Mouse (Mus musculus) liver, adult 2 months (tissue): ENCODE results near the gene Olfr1039. TPM values are rescaled to one million over a fixed set of nuclear protein-coding genes. Genes with fewer than 3 reads are reported as not detected.
"Not testable (repeated sequence)": the region's sequence is repeated elsewhere in the genome, so short reads cannot be mapped to it uniquely, and the experiment has no call there.

Experiments used
- DNase-seq: peaks from one replicate; pipeline ENCODE4 v3.0.0-alpha.2; 2011; ENCODE audit warnings: low read depth, low spot score; ENCODE audit errors: extremely low read depth
- H3K27ac ChIP-seq: fragments of 200-500 bp; replicated peaks from 2 replicates; pipeline ENCODE4 v1.5.1; 2012; ENCODE audit warnings: low read depth, mild to moderate bottlenecking, control low read depth, inconsistent platforms, low read length; ENCODE audit not compliant: insufficient read depth
- H3K27me3 ChIP-seq: fragments of 200-500 bp; 2 replicates; pipeline ENCODE4 v1.6.1; 2012; ENCODE audit warnings: mild to moderate bottlenecking, moderate library complexity, low read length, inconsistent platforms; ENCODE audit not compliant: control insufficient read depth, insufficient read depth
- H3K36me3 ChIP-seq: fragments of 200-500 bp; 2 replicates; pipeline ENCODE4 v1.6.1; 2012; ENCODE audit warnings: low read length, inconsistent platforms; ENCODE audit not compliant: control insufficient read depth, insufficient read depth
- H3K4me1 ChIP-seq: fragments of 200-500 bp; 2 replicates; pipeline ENCODE4 v1.6.1; 2011; ENCODE audit warnings: low read length; ENCODE audit not compliant: control insufficient read depth, insufficient read depth
- H3K4me3 ChIP-seq: fragments of 200-500 bp; 2 replicates; pipeline ENCODE4 v1.5.1; 2011; ENCODE audit warnings: low read depth, mild to moderate bottlenecking, control low read depth, low read length, moderate library complexity; ENCODE audit not compliant: insufficient read depth
- H3K79me2 ChIP-seq: fragments of 200-500 bp; 2 replicates; pipeline ENCODE4 v1.6.1; 2012; ENCODE audit warnings: inconsistent platforms, mild to moderate bottlenecking, low read length, moderate library complexity; ENCODE audit not compliant: control insufficient read depth, insufficient read depth
- H3K9ac ChIP-seq: fragments of 200-500 bp; 2 replicates; pipeline ENCODE4 v1.6.1; 2012; ENCODE audit warnings: low read depth, mild to moderate bottlenecking, control low read depth, inconsistent platforms, low read length
- CTCF ChIP-seq: fragments of 200-500 bp; IDR thresholded peaks from 2 replicates; pipeline ENCODE4 v1.5.1; 2011; ENCODE audit warnings: low read depth, low read length, control low read depth
- POLR2A ChIP-seq: fragments of 200-500 bp; IDR thresholded peaks from 2 replicates; pipeline ENCODE4 v1.6.1; 2011; ENCODE audit warnings: low read length, control low read depth; ENCODE audit not compliant: insufficient read depth; ENCODE audit errors: extremely low read depth
- WGBS: fragments of 180-500 bp; shearing (Covaris S2); methylation state at CpG from one replicate; pipeline ENCODE4 v1.1.7; 2018; 5-methylcytosine and 5-hydroxymethylcytosine counted together
- polyA plus RNA-seq: library from polyadenylated mRNA; depleted of rRNA; stranded (reverse); fragments of >200 nt; gene quantifications from 2 replicates; pipeline ENCODE4 v1.2.3, GENCODE M21; 2012; rRNA removed
- total RNA-seq: library from RNA; depleted of rRNA; stranded (reverse); fragments of >200 nt; gene quantifications from 2 replicates; pipeline ENCODE4 v1.2.3, GENCODE M21; 2014; rRNA removed

Gene Olfr1039
- not detected in 2 replicates for total RNA-seq
- polyA plus RNA-seq = not detected in 2 replicates

- Histone ChIP-seq H3K27me3 (no peaks in the 10 kb centered on the region), H3K36me3 (no peaks in the 10 kb centered on the region), H3K4me1 (no peaks in the 10 kb centered on the region), H3K4me3 (no peak within 1 kb of the TSS), H3K9ac (no peak within 1 kb of the TSS), H3K79me2 (no peaks in the 10 kb centered on the region), H3K27ac (no peak within 1 kb of the TSS)
- DNase-seq = no peak
- 96% methylated on average over 1 of the region's 1 CpGs for WGBS
- TF ChIP-seq CTCF (no peak), POLR2A (no peak)
Measured at GRCm38 (mm10) chr2:86135828-86136227, at the start of gene Olfr1039. Gene Olfr1039 (minus strand): TSS chr2:86135928.

GRCm38 (mm10) chr2:86179950-86180349, 44.2 kb upstream of the Olfr1039 start:
- Histone ChIP-seq H3K4me1 (no peaks in the 10 kb centered on the region), H3K36me3 (no peaks in the 10 kb centered on the region), H3K79me2 (no peaks in the 10 kb centered on the region), H3K9ac (no peak overlapping the region), H3K27me3 (no peaks in the 10 kb centered on the region), H3K27ac (no peak overlapping the region), H3K4me3 (no peak overlapping the region)
- WGBS = 78% methylated on average over 3 of the region's 3 CpGs
- no peak for DNase-seq
- no peak for TF ChIP-seq CTCF
- no peak for TF ChIP-seq POLR2A

DNA sequence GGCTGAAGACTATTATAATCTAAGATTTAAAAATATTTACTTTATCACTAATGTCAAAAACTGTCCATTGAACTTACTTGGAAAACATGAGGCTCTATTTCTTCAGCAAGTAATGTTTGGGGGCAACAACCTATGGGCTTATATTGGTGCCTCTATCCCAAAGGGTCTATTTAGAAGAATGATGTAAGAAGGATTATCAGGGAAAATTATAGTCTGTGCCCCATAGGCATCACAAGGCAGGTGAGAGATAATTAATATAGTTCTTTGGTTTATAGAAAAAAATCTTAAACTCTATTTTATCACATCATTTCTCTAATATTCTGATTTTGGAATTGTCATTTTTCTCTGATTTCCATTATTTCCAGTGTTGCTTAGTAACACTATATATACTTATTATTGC, 42.0 kb upstream of the Olfr1039 start, which contains the start of gene Olfr1044:
Gene Olfr1044 (minus strand): TSS at position 101 of the 400 bp plus-strand sequence.
- no peaks in the 10 kb centered on the region for H3K36me3 ChIP-seq
- DNase-seq = no peak
- H3K79me2 ChIP-seq = no peaks in the 10 kb centered on the region
- no peaks in the 10 kb centered on the region for H3K4me1 ChIP-seq
- H3K27me3 ChIP-seq = no peaks in the 10 kb centered on the region
- TF ChIP-seq POLR2A (no peak), CTCF (no peak)
- H3K27ac ChIP-seq = no peak within 1 kb of the TSS
- no peak within 1 kb of the TSS for H3K4me3 ChIP-seq
- H3K9ac ChIP-seq = no peak within 1 kb of the TSS

DNA sequence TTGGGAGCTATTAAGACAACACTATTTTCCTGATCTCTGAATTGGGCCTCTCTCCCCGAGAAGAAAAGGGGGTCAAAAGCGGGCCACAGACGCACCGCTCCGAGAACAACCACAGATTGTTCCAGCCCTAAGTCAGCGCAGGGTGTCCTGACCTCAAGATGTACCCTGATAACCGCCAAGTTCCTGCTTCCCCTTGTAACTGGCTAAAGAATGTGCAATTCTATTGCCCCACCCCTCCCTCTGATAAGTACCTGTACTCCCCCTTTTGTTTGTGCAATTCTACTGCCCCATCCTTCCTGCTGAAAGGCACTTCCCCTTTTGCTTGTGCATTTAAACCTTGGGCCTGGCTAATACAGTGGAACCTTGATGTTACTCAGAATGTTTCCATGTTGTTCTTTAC, 39.7 kb upstream of the Olfr1039 start:
- not testable (repeated sequence) for H3K4me3 ChIP-seq, H3K36me3 ChIP-seq, DNase-seq, H3K79me2 ChIP-seq, H3K27me3 ChIP-seq, H3K9ac ChIP-seq, H3K4me1 ChIP-seq, H3K27ac ChIP-seq
- WGBS = 82% methylated on average over 7 of the region's 7 CpGs

DNA sequence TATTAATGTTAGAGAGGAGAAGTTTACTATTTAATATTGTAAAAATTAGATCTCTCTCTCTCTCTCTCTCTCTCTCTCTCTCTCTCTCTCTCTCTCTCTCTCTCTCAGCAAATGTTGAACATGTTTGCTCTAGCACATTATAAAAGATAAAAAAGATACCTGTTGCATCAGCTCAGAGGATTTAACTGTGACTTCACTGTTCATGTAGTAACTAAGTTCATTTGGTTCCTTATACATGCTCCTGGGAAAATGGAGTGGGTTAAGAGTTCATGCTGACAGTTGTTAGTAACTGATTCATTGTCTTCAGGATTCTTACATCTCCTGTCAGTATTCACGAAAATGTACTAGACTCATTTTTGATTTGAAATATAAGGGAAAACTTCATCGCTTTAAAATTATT, 31.7 kb upstream of the Olfr1039 start, which contains the start of gene Olfr1043:
Gene Olfr1043 (minus strand): TSS at position 101 of the 400 bp plus-strand sequence.
- Histone ChIP-seq H3K9ac (no peak within 1 kb of the TSS), H3K4me3 (no peak within 1 kb of the TSS), H3K79me2 (no peaks in the 10 kb centered on the region), H3K27me3 (no peaks in the 10 kb centered on the region), H3K36me3 (no peaks in the 10 kb centered on the region), H3K27ac (no peak within 1 kb of the TSS), H3K4me1 (no peaks in the 10 kb centered on the region)
- 84% methylated on average over 2 of the region's 2 CpGs for WGBS
- no peak for DNase-seq
- TF ChIP-seq POLR2A (no peak), CTCF (no peak)

GRCm38 (mm10) chr2:86161738-86162137, 26.0 kb upstream of the Olfr1039 start, which contains the start of gene Olfr1042:
Gene Olfr1042 (minus strand): TSS chr2:86161838.
- H3K27ac ChIP-seq = no peak within 1 kb of the TSS
- H3K4me3 ChIP-seq = no peak within 1 kb of the TSS
- no peak for TF ChIP-seq POLR2A
- no peak for TF ChIP-seq CTCF
- no peaks in the 10 kb centered on the region for H3K36me3 ChIP-seq
- no peaks in the 10 kb centered on the region for H3K27me3 ChIP-seq
- H3K4me1 ChIP-seq = no peaks in the 10 kb centered on the region
- WGBS = 81% methylated on average over 2 of the region's 2 CpGs
- DNase-seq = no peak
- H3K79me2 ChIP-seq = no peaks in the 10 kb centered on the region
- no peak within 1 kb of the TSS for H3K9ac ChIP-seq
